Mouse (Mus musculus) lung, postnatal 0 days (tissue): ENCODE results near the gene Smoc1. TPM values are rescaled to one million over a fixed set of nuclear protein-coding genes. Genes with fewer than 3 reads are reported as not detected.

Source experiments
- ATAC-seq: fragments of 200-750 bp; cut with Nextera tagmentation; 2 replicates; pipeline ENCODE4 v1.8.0; 2017; ENCODE audit warnings: moderate library complexity
- DNase-seq: peaks from one replicate; pipeline ENCODE4 v3.0.0-alpha.2; 2016; ENCODE audit warnings: low spot score
- H3K27ac ChIP-seq: fragments of 300-500 bp; sonication (generic); 2 replicates; pipeline ENCODE4 v1.5.1; 2014; ENCODE audit warnings: antibody characterized with exemption, mild to moderate bottlenecking, low read length, mixed read lengths
- H3K27me3 ChIP-seq: fragments of 300-500 bp; sonication (generic); replicated peaks from 2 replicates; pipeline ENCODE4 v1.6.1; 2014; ENCODE audit warnings: low read length, mixed read lengths; ENCODE audit not compliant: insufficient read depth
- H3K36me3 ChIP-seq: fragments of 300-500 bp; sonication (generic); 2 replicates; pipeline ENCODE4 v1.6.1; 2014; ENCODE audit warnings: low read length, mixed read lengths; ENCODE audit not compliant: insufficient read depth
- H3K4me1 ChIP-seq: fragments of 300-500 bp; sonication (generic); 2 replicates; pipeline ENCODE4 v1.6.1; 2014; ENCODE audit warnings: antibody characterized with exemption, low read depth, low read length, mixed read lengths; ENCODE audit not compliant: insufficient read depth
- H3K4me2 ChIP-seq: fragments of 300-500 bp; sonication (generic); replicated peaks from 2 replicates; pipeline ENCODE4 v1.6.1; 2014; ENCODE audit warnings: low read depth, mild to moderate bottlenecking, low read length, moderate library complexity, mixed read lengths
- H3K4me3 ChIP-seq: fragments of 300-500 bp; sonication (generic); 2 replicates; pipeline ENCODE4 v1.5.1; 2014; ENCODE audit warnings: low read depth, low read length
- H3K9ac ChIP-seq: fragments of 300-500 bp; sonication (generic); replicated peaks from 2 replicates; pipeline ENCODE4 v1.6.1; 2014; ENCODE audit warnings: low read depth, mild to moderate bottlenecking
- H3K9me3 ChIP-seq: fragments of 300-500 bp; sonication (generic); 2 replicates; pipeline ENCODE4 v1.6.1; 2016; ENCODE audit warnings: low read length, mixed read lengths
- CTCF ChIP-seq: IDR thresholded peaks from 2 replicates; pipeline ENCODE4 v1.5.1; 2016; ENCODE audit warnings: antibody characterized with exemption, mild to moderate bottlenecking
- EP300 ChIP-seq: IDR thresholded peaks from 2 replicates; pipeline ENCODE4 v1.6.1; 2016; ENCODE audit warnings: antibody characterized with exemption, mild to moderate bottlenecking, control low read depth
- WGBS: fragments of 180-500 bp; shearing (Covaris S2); extraction: QIAGEN DNeasy Blood & Tissue Kit; methylation state at CpG from one replicate; pipeline ENCODE4 v1.1.7; 2014; 5-methylcytosine and 5-hydroxymethylcytosine counted together
- polyA plus RNA-seq: library from polyadenylated mRNA; unstranded; fragments of >200 nt; fragmentation: Nextera tagmentation; extraction: Ambion mirVana; gene quantifications from 2 replicates; pipeline ENCODE4 v1.2.1, GENCODE M21; 2015

The Smoc1 gene
- polyA plus RNA-seq, 1 experiment from 2014 or later, result 0.19 TPM

DNA sequence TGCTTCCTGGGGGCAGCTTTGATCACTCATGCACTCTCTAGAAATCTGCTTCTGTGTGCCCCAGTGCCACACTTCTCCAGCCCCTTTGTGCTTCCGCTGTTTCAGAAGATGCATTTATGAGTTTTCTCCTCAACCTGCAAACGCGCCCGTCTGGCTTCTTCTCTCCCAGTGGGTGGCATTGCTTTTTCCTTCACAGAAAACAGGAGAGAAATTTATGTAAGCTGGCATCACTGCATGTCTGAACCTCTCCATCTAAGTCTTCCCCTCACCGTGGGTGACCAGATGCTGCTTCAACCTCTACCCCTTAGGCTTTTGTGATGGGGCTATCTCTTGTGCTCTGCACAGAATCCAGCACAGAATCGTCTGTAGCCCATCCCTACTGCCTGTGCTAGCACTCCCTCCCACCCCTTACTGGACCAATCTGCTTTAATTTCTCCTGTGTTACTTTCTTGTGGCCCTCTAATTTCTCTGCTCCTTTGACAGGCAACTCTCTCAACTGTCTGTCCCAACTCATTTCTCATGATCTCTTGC is 35.3 kb downstream of the Smoc1 start:
- no peak for ATAC-seq
- WGBS, result 82% methylated on average over 6 of the region's 6 CpGs
- H3K27ac ChIP-seq, result no peak overlapping the region

DNA sequence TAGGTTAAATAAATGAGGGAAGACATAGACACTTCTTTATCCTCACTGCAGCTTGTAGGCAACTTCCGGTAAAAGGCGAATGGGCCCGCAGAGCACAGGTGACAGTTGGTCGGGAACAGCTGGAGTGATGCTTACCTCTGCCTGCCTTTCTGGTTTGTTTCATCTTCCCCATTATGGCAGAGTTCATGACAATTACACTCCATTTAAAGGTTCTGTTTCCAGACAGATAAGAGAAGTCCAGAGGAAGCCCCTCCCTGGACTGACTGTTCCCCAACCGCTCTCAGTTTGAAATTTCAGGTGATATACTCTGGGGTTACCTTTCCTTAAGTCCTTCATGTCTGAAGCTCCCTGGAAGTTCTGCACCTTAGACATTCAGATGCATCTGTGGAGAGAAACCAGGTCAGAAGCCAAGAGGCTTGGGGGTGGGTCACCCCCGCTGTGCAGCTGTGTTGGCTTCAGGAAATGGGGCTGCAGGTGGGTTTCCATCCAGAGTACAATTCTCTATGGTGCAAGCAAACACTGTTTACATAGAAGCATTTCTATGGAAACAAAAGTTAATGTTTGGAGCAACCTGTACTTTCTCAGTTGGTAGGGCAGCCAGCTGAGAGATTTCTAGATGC is 36.8 kb downstream of the Smoc1 start:
- DNase-seq, result no peak
- ATAC-seq, result no peak
- no peak for TF ChIP-seq CTCF
- TF ChIP-seq EP300, result no peak

More for the DNA sequence above, 35.3 kb downstream of the Smoc1 start:
- no peak overlapping the region for H3K9ac ChIP-seq
- DNase-seq, result no peak
- H3K27me3 ChIP-seq, result no peaks in the 10 kb centered on the region
- H3K4me3 ChIP-seq, result no peak overlapping the region
- no peaks in the 10 kb centered on the region for H3K9me3 ChIP-seq
- H3K4me1 ChIP-seq, result no peaks in the 10 kb centered on the region
- no peaks in the 10 kb centered on the region for H3K36me3 ChIP-seq
- TF ChIP-seq CTCF (no peak), EP300 (no peak)
- H3K4me2 ChIP-seq, result no peak overlapping the region

DNA sequence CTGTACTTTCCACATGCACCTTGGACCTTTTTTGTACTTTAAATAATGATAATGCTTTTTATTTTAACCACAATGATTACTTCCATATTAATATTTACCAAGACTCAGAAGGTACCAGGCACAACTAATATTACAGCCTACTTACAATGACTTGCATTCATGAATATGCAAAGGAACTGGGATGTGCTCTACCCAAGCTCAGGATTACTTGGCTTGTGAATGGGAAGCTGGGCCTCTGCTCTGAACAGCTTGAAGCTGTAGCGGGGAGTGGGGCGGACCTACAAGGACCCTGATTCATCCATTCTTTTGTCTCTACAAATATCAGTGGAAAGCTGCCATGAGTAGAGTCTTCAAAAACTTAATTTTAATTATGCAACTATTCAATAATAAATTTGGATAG is 47.5 kb downstream of the Smoc1 start:
- no peak overlapping the region for H3K4me3 ChIP-seq
- H3K4me1 ChIP-seq, result 0 out of 2 replicates have a peak, but pooled peaks cover 3% of the 10 kb centered on the region
- H3K36me3 ChIP-seq, result no peaks in the 10 kb centered on the region
- DNase-seq (no peak), ATAC-seq (no peak)
- 89% methylated on average over 2 of the region's 2 CpGs for WGBS
- no peaks in the 10 kb centered on the region for H3K27me3 ChIP-seq
- H3K4me2 ChIP-seq, result no peak overlapping the region
- no peaks in the 10 kb centered on the region for H3K9me3 ChIP-seq
- H3K27ac ChIP-seq, result no peak overlapping the region
- TF ChIP-seq CTCF (no peak), EP300 (no peak)
- no peak overlapping the region for H3K9ac ChIP-seq

More for the DNA sequence above, 36.8 kb downstream of the Smoc1 start:
- no peak overlapping the region for H3K27ac ChIP-seq
- H3K9ac ChIP-seq, result no peak overlapping the region
- H3K4me1 ChIP-seq, result no peaks in the 10 kb centered on the region
- no peaks in the 10 kb centered on the region for H3K36me3 ChIP-seq
- no peak overlapping the region for H3K4me3 ChIP-seq
- WGBS, result 80% methylated on average over 6 of the region's 6 CpGs
- no peak overlapping the region for H3K4me2 ChIP-seq
- H3K27me3 ChIP-seq, result no peaks in the 10 kb centered on the region
- no peaks in the 10 kb centered on the region for H3K9me3 ChIP-seq

DNA sequence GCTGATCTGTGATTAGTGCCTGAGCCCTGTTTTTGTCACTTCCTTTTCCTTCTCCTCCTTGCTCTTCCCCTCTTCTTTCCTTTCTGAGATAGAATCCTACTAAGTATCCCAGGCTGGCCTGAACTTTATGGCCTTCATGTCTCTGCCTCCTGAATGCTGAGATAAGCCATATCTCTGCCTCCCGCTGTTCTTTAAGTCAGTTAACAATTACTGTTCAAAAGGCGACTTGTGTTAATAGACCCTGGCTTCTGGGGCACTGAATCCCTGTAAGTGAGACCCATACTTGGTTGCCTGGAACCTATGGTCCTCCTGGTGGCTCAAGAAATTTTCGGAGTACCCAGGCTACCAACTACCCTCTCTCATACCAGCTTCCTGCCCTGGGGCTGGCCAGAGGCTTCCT is 48.3 kb downstream of the Smoc1 start:
- TF ChIP-seq CTCF, result no peak
- no peak for TF ChIP-seq EP300
- H3K9ac ChIP-seq, result no peak overlapping the region
- H3K27me3 ChIP-seq, result no peaks in the 10 kb centered on the region
- no peaks in the 10 kb centered on the region for H3K9me3 ChIP-seq
- H3K4me1 ChIP-seq, result 0 out of 2 replicates have a peak, but pooled peaks cover 3% of the 10 kb centered on the region
- WGBS, result 61% methylated on average over 3 of the region's 3 CpGs
- no peak overlapping the region for H3K4me3 ChIP-seq
- ATAC-seq (no peak), DNase-seq (no peak)
- H3K4me2 ChIP-seq, result no peak overlapping the region
- H3K27ac ChIP-seq, result no peak overlapping the region
- no peaks in the 10 kb centered on the region for H3K36me3 ChIP-seq

DNA sequence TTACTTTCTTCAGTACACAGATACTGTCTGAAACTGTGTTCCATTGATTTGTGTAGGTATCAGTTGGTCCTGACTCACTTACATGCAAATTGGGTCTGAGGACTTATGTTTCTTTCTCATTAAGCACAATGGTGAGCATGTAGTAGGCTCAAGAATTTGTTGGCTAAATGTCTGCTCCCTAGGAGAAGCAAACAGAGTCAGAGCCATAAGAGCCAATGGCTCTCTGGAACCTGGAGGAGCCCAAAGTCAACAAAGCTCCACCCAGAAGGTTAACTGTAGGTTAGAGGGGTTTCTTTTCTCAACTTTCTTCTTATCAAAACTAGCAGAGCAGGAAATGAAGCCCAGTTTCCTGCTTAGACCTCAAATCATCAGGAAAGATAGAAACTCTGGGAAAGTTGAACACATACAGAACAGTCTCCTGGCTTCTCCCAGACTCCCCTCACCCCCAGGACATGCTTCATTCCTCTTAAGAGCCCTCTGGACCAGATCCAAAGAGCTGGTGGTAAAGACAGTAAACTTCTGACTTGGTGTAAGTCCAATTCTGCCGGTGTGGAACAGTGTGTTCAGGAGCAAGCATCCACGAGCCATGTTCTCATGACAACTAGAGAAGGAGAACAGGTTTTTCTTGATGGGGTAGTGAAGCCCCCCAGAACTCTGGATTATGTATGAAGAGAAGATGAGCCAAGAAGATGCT is 51.5 kb downstream of the Smoc1 start:
- no peak overlapping the region for H3K9ac ChIP-seq
- TF ChIP-seq EP300, result no peak
- no peak for TF ChIP-seq CTCF
- no peak overlapping the region for H3K4me3 ChIP-seq
- no peaks in the 10 kb centered on the region for H3K27me3 ChIP-seq
- H3K4me2 ChIP-seq, result no peak overlapping the region
- H3K9me3 ChIP-seq, result no peaks in the 10 kb centered on the region
- 42% methylated on average over 2 of the region's 2 CpGs for WGBS
- no peak overlapping the region for H3K27ac ChIP-seq
- peak; percentile 9 for DNase-seq
- peak; percentile 57 for ATAC-seq
- H3K36me3 ChIP-seq, result no peaks in the 10 kb centered on the region
- H3K4me1 ChIP-seq, result 0 out of 2 replicates have a peak, but pooled peaks cover 3% of the 10 kb centered on the region

DNA sequence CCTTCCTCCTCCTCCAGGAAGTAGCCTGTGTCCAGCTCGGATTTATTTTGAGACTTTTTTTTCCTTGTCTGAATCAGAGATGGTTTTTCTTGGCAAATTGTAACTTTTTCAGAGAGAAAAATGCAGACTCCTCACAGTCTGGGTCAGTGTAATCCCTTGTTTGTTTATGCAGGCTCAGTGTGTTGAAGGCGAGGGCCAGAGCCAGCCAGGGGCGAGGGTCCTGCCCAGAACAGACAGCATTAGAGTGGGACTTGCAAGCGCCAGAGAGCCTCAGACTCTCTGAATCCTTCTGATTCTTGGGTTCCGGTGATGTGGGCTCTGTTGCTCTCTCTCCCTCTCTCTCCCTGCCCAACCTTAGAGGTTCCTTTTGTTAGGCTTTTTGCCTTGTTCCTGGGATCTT is 53.7 kb downstream of the Smoc1 start:
- Histone ChIP-seq H3K36me3 (no peaks in the 10 kb centered on the region), H3K4me2 (no peak overlapping the region), H3K4me1 (0 out of 2 replicates have a peak, but pooled peaks cover 3% of the 10 kb centered on the region), H3K27ac (no peak overlapping the region), H3K4me3 (no peak overlapping the region), H3K27me3 (no peaks in the 10 kb centered on the region), H3K9ac (no peak overlapping the region), H3K9me3 (no peaks in the 10 kb centered on the region)
- no peak for ATAC-seq
- TF ChIP-seq EP300 (no peak), CTCF (no peak)
- WGBS, result 55% methylated on average over 5 of the region's 5 CpGs
- no peak for DNase-seq
